Comparison of ENCODE assay signal across 8 mouse cellular contexts in genomic region chr9:65460732-65461442, GRCm38 (mm10). TPM values are rescaled to one million over a fixed set of nuclear protein-coding genes. Genes with fewer than 3 reads are reported as not detected.
DNase-seq lines count a peak whose midpoint lies in the region; ATAC-seq and TF ChIP-seq lines count a peak whose summit lies in the region.

Gene Spg21, plus strand, starts transcription at chr9:65460947.

- H3K27ac ChIP-seq in bone marrow macrophage, adult 2 months (ENCODE audit: insufficient read depth, low read depth, low read length), result peak within 1 kb of the TSS; percentile 94
- peak within 1 kb of the TSS; percentile 35 for H3K27ac ChIP-seq in embryonic fibroblast, embryonic 13.5 days (ENCODE audit: insufficient read depth, low read length)
- peak within 1 kb of the TSS; percentile 92 for H3K27ac ChIP-seq in heart, embryonic 10.5 days
- peak within 1 kb of the TSS; percentile 94 for H3K27ac ChIP-seq in kidney, embryonic 15.5 days

- peak within 1 kb of the TSS; percentile 91 for H3K4me3 ChIP-seq in bone marrow macrophage, adult 2 months (ENCODE audit: insufficient read depth, low read length)
- H3K4me3 ChIP-seq in embryonic fibroblast, embryonic 13.5 days (ENCODE audit: insufficient read depth, low read length), result peak within 1 kb of the TSS; percentile 65
- peak within 1 kb of the TSS; percentile 90 for H3K4me3 ChIP-seq in heart, embryonic 10.5 days
- peak within 1 kb of the TSS; percentile 95 for H3K4me3 ChIP-seq in kidney, embryonic 15.5 days (replicated peaks)

- peaks cover 15% of the 10 kb centered on the region for H3K36me3 ChIP-seq in heart, embryonic 10.5 days
- peaks cover 9% of the 10 kb centered on the region for H3K36me3 ChIP-seq in kidney, embryonic 15.5 days

- TF ChIP-seq POLR2A in bone marrow macrophage, adult 2 months (IDR thresholded peaks at IDR 0.05; ENCODE audit: borderline replicate concordance, low read depth, low read length), result no peak
- peak; percentile 64 for TF ChIP-seq POLR2A in embryonic fibroblast, embryonic 13.5 days (IDR thresholded peaks at IDR 0.05; ENCODE audit: low read depth, low read length)

- under 1% methylated on average over 53 of the region's 53 CpGs for WGBS in heart, embryonic 10.5 days
- WGBS in kidney, embryonic 15.5 days, result under 1% methylated on average over 53 of the region's 53 CpGs

- H3K27me3 ChIP-seq in heart, embryonic 10.5 days (ENCODE audit: insufficient read depth, poor library complexity, severe bottlenecking), result no peaks in the 10 kb centered on the region
- no peaks in the 10 kb centered on the region for H3K27me3 ChIP-seq in kidney, embryonic 15.5 days

- no peaks in the 10 kb centered on the region for H3K9me3 ChIP-seq in heart, embryonic 10.5 days
- H3K9me3 ChIP-seq in kidney, embryonic 15.5 days (replicated peaks), result no peaks in the 10 kb centered on the region

- ATAC-seq in kidney, embryonic 15.5 days (replicated peaks; ENCODE audit: low FRiP score), result peak; percentile 97
- ATAC-seq in monocyte, adult 5-6 weeks (replicated peaks; ENCODE audit: insufficient number of reproducible peaks, low FRiP score, low TSS enrichment, poor library complexity, severe bottlenecking), result peak; percentile 97

- H3K9ac ChIP-seq in kidney, embryonic 15.5 days, result peak within 1 kb of the TSS; percentile 94

- peak within 1 kb of the TSS; percentile 69 for H3K4me2 ChIP-seq in kidney, embryonic 15.5 days

- peaks cover 30% of the 10 kb centered on the region for H3K4me1 ChIP-seq in bone marrow macrophage, adult 2 months (ENCODE audit: control insufficient read depth, insufficient read depth, low read length)
- 0 out of 2 replicates have a peak, but pooled peaks cover 3% of the 10 kb centered on the region for H3K4me1 ChIP-seq in embryonic fibroblast, embryonic 13.5 days (ENCODE audit: control insufficient read depth, insufficient read depth, low read length)
- H3K4me1 ChIP-seq in heart, embryonic 10.5 days, result peaks cover 29% of the 10 kb centered on the region
- H3K4me1 ChIP-seq in kidney, embryonic 15.5 days, result peaks cover 24% of the 10 kb centered on the region

- no peak for TF ChIP-seq CTCF in bone marrow macrophage, adult 2 months (IDR thresholded peaks at IDR 0.05; ENCODE audit: low read depth, low read length)
- TF ChIP-seq CTCF in embryonic fibroblast, embryonic 13.5 days (IDR thresholded peaks at IDR 0.05; ENCODE audit: borderline replicate concordance, insufficient read depth, low read length), result no peak

- DNase-seq in A20 (ENCODE audit: low read depth, low spot score), result peak; percentile 95
- DNase-seq in heart, embryonic 10.5 days (ENCODE audit: low spot score), result peak; percentile 97
- peak; percentile 94 for DNase-seq in liver
- peak; percentile 95 to 97 for DNase-seq in spleen, postnatal 4 days (ENCODE audit: low spot score in 2 of 2)

RNA-seq across cellular contexts. Expression of gene Spg21, which starts in this region (rescaled TPM):
- 95.1 and 104 TPM in 2 replicates for polyA plus RNA-seq in bone marrow macrophage, adult 2 months (2012; ENCODE audit: insufficient read depth, insufficient read length, missing spikeins)
- 99.3 and 111 TPM in 2 replicates for polyA plus RNA-seq in embryonic fibroblast, embryonic 13.5 days (2011; ENCODE audit: insufficient read length, low read depth, missing spikeins)
- polyA plus RNA-seq in heart, embryonic 10.5 days (2016; fragmentation: Nextera tagmentation; extraction: Ambion mirVana), result 66.7 and 71.1 TPM in 2 replicates
- polyA plus RNA-seq in kidney, embryonic 15.5 days (2015; fragmentation: Nextera tagmentation; extraction: Ambion mirVana), result 111 and 126 TPM in 2 replicates
- total RNA-seq in monocyte, adult 5-6 weeks (2017), result 55.6 to 62.9 TPM (median 60.9 TPM) in 3 replicates

Comparison
In these comparisons a context has a peak if more than half of its experiments do, and no peak if none do; other contexts are left out.
1. Peak in every context shown above with its lines: DNase-seq, ATAC-seq, H3K4me3 ChIP-seq and H3K27ac ChIP-seq.
2. H3K27ac ChIP-seq: peak in every context shown above with its lines; median percentile 94 in bone marrow macrophage, adult 2 months; 94 in kidney, embryonic 15.5 days; 92 in heart, embryonic 10.5 days; 35 in embryonic fibroblast, embryonic 13.5 days.